Mouse (Mus musculus): Measurements from ENCODE around the gene Elof1.
"Not testable (repeated sequence)": the region's sequence is repeated elsewhere in the genome, so short reads cannot be mapped to it uniquely, and the experiment has no call there.

Gene Elof1

DNA sequence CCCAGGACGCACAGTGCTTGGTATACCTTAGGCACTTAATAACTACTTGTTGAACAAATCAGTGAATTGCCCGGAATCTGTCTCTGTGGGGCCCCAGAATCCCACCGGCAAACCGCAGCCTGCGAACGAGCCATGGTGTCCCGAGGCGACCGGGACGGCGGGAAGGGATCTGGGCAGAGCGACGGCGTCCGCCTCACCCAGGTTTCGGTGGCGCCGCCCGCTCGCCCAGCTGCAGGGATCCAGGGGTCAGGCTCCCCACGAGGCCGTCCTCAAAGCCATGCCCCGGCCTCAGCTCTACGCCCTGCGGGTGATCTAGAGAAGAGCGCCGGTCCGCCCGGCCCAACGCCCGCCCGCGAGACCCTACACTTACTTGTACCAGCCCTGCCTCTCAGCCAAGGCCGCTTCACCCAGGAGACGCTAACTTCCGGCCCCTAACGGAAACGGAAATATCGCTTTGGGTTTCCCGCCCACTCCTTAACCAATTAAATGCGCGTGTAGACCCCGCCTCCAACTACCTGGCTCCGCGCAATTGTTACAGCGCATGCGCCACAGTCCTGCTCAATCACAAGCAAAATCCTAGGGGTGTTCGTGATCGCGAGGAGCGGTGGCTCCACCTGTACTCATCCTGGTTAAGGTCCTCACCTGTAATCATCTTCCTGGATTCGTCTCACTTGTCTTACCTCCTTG, at the start of gene Elof1:
Elof1 (minus strand) TSS at position 433 of the 687 bp plus-strand sequence.
- DNase-seq (ENCODE audit: low spot score in 2 of 2) = peak; percentile 91 to 95

DNA sequence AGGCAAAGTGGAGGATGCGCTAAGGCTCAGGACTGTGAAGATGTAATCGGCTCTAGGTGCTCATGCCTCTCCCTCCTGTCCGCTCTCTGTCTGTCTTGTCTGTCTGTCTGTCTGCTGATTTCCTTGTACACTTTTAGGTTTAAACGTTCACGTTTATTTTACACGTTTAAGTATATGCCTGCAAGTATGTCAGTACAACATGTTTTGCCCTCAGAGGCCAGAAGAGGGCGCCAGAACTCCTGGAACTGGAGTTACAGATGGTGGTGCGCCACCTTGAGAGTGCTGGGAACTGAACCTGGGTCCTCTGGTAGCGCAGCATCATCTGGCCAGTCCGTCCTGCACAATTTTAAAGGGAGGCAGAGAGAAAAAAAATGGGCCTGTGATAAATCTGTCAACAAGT, 49.7 kb upstream of the Elof1 start:
- no peak for DNase-seq (ENCODE audit: low spot score in 2 of 2)

GRCm38 (mm10) chr9:22165964-22166363, 49.0 kb upstream of the Elof1 start:
- no peak for DNase-seq (ENCODE audit: low spot score in 2 of 2)

DNA sequence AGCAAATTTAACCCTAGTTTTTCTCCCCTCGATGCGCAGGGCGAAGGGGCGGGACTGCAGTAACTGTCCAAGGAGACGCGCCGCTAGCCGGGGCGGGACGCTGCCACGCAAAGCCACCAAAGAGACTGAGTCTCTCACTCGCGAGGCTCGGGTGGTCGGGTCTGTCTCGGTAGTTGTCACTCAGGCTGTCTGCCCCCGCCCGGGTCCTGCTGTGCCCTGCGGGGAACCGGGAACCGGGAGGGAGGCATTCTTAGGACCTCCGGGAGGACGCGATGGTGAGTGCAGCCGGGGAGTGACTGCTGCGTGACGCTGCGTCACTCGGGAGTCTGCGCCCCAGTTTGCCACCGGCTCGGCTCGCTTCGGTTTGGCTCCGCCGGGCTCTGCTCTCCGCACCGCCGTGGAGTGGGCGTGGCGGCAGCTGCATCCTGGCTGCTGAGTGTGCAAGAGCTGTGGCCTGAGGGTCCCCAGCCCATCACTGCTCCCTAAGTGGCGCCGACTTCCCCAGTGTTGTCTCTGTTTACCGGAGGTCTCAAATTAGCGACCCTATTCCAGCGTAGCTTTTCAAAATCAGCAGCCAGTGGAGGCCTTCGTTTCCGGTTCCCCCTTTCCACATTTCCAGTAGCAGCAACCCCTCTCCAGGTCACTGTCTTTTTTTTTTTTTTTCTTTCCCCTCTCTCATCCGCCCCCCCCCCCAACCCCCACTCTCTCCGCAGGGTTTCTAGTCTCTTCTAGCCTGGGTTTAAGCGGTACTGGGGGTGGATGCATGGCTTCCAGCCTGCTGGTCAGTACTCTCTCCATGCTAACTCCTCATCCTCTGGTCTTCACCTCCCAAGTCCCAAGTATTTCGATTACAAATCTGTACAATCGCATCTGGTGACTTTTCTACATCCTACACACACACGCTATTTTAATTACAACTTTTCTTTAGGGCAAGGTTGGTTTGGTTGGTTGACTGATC, 48.0 kb upstream of the Elof1 start:
- no peak for DNase-seq (ENCODE audit: low spot score in 2 of 2)

DNA sequence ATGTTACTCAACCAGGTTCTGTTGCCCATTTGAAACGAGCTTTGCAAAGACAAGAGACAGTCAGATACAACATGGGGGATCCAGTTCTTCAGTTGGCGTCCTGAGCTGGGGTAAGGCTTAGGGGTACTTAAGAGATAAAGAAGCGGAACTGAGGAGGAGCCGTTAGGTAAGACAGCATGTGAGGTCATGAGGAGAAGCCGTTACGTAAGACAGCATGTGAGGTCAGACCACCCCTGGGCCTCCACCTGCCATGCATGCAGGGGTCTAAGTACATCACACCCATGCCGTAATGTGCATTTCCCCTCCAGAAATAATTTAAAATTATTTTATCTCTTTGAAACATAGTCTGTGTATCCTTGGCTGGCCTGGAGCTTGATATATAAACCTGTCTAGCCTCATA, 45.9 kb upstream of the Elof1 start:
- DNase-seq (ENCODE audit: low spot score in 2 of 2) = no peak

DNA sequence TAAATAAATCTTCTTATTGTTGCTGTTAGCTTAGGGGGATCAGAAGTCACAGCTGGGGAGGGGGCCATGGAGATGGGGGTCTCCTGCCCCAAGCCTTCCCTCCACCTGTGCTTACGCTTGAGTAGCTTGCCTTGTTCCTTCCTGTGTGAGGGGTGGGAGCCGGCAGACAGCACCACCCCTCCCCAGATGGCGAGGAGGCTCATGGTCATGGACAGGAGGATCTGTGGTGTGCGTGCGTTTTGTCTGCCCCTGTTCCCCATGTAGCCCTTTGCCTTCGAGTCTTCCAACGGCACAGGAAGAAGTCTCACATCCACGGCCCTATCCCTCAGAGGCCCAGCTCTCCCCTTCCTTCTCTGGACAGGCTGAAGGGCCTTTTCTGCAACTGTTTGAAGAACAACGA, 45.3 kb upstream of the Elof1 start:
- DNase-seq (ENCODE audit: low spot score in 2 of 2) = no peak

GRCm38 (mm10) chr9:22161299-22161698, 44.3 kb upstream of the Elof1 start:
- DNase-seq (ENCODE audit: low spot score in 2 of 2) = no peak

GRCm38 (mm10) chr9:22157516-22158265, 40.7 kb upstream of the Elof1 start:
- DNase-seq (ENCODE audit: low spot score in 2 of 2) = no peak

- peak; percentile 97 for DNase-seq (ENCODE audit: low spot score in 2 of 2)
Observed at GRCm38 (mm10) chr9:22156497-22157245, 39.7 kb upstream of the Elof1 start, which contains the start of gene Pigyl. Gene Pigyl, plus strand, starts transcription at chr9:22156846.

DNA sequence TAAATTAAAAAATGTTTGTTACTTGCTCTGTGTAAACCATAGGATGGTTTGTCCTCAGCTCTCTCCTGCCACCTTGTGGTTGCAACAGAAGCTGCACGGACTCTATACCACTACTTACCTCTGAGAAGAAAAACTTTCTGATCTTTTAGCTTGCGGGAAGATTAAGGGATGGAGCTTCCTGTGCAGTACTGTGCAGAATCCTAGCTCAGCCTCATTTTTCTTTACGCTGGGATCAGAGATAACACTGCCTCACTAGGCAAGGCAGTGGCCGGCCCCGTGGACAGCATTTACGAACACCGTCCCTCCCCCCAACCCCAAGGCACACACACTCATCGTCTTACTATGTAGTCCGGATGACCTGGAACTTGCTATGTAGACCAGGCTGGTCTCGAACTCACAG, 38.6 kb upstream of the Elof1 start:
- DNase-seq (ENCODE audit: low spot score in 2 of 2) = peak; percentile 61 to 76

DNA sequence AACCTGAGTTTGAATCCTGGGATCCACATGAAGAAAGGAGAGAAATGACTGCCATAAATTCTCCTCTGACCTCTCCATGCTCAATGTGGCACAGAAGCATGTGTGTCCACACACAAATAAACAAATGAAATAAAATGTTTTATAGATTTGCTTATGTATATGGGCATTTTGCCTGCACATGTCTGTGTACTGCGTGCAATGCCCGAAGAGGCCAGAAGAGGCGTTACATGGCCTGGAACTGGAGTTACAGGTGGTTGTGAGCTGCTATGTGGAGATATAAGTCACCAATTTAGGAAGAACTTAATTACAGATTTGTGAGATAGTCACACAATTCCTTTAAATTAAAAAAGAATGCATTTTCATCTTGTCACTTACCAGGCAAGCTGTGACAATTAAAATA, 36.8 kb upstream of the Elof1 start:
- no peak for DNase-seq (ENCODE audit: low spot score in 2 of 2)

GRCm38 (mm10) chr9:22150946-22151345, 34.0 kb upstream of the Elof1 start:
- DNase-seq (ENCODE audit: low spot score in 2 of 2) = no peak

GRCm38 (mm10) chr9:22150249-22150693, 33.3 kb upstream of the Elof1 start:
- DNase-seq (ENCODE audit: low spot score in 2 of 2) = not testable (repeated sequence)

- no peak for DNase-seq (ENCODE audit: low spot score in 2 of 2)
Observed at GRCm38 (mm10) chr9:22149426-22150248, 32.7 kb upstream of the Elof1 start.

GRCm38 (mm10) chr9:22144304-22144965, 27.5 kb upstream of the Elof1 start:
- no peak for DNase-seq (ENCODE audit: low spot score in 2 of 2)

DNA sequence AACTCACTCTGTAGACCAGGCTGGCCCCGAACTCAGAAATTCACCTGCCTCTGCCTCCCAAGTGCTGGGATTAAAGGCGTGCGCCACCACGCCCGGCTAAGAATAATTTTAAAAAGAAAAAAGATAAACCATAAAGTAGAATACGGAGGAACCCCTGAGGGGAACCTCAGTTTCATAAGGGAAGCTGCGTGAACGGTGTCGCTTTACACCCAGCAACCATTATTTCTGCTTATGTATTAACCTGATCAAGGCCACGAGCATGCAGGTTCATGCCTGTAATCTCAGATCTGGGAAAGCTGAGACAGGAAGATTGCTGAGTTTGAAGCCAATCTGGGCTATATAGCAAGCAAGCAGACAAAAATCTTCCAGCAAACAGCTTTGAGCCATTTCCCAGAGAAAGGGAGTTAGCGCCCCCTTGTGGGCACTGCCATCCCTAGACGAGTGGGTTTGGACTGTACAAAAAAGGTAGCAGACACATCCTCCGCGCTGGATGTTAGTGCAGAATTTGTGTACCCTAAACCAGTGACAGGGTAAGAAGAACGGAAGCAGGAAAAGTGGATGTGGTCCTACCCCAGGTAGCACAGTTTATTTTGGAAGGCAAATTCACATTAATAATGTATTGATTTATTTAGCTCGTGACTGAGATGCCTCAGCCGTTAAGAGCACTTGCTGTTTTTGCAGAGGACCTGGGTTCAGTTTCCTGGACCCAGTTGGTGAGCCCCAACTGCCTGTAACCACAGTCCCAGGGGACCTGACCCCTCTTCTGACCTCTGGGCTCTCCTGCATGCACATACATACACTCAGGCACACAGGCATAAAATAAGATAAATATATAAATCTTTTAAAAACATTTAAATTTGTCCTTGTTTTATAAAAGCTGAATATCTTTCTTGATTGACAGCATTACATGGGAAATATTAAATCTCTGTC, 26.4 kb upstream of the Elof1 start:
- DNase-seq (ENCODE audit: low spot score in 2 of 2) = peak; percentile 81 to 88

DNA sequence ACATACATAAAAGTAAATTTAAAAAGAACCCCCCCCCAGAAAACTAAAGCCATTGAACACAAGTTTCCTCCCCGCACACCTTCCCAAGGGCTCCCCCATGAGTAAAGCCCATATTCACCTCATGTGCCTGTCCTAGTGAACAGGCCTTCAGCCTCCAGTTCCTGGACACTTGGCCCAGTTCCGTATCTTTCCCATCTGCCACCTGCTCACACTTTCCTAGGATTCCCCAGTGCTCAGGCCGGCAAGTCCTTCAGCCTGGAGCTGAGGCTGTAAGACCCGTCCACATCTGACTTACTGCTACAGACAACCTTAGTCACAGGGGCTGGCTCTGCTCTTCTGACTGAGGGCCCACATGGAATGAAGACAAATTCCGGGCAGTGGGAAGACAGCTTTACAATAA, 22.8 kb upstream of the Elof1 start:
- DNase-seq (ENCODE audit: low spot score in 2 of 2) = no peak

DNA sequence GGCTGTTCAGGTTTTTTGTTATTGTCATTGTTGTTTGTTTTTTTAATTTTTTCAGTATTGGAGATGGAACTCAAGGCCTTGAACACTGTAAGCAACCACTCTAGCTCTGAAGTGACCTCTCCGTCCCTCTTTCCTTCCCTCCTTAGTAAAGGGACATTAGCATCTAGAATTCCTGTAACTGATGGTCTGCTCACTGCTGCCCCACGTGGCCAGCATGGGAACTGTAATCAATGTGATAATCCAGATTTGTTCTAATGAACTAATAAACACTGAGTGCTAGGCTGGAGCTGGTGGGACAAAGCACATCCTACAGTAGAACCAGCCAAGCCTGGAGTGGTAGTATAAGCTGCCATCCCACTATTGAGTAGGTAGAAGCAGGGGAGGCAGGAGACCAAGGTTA, 21.5 kb upstream of the Elof1 start:
- DNase-seq (ENCODE audit: low spot score in 2 of 2) = no peak
